Mouse (Mus musculus) myocyte (in vitro differentiated cells): ENCODE data around the gene Pnp. TPM values are rescaled to one million over a fixed set of nuclear protein-coding genes. Genes with fewer than 3 reads are reported as not detected.

Source experiments
- H3K27me3 ChIP-seq: one replicate; pipeline ENCODE4 v1.6.1; 2011; ENCODE audit not compliant: control insufficient read depth, insufficient read depth, insufficient read length
- H3K36me3 ChIP-seq: one replicate; pipeline ENCODE4 v1.6.1; 2011; ENCODE audit not compliant: control insufficient read depth, insufficient read depth
- H3K4me2 ChIP-seq: one replicate; pipeline ENCODE4 v1.6.1; 2011; ENCODE audit warnings: low read depth, control low read depth
- H3K4me3 ChIP-seq: one replicate; pipeline ENCODE4 v1.5.1; 2011; ENCODE audit warnings: mild to moderate bottlenecking, control low read depth, moderate library complexity
- H3K79me2 ChIP-seq: one replicate; pipeline ENCODE4 v1.6.1; 2011; ENCODE audit not compliant: control insufficient read depth, insufficient read depth
- H3ac ChIP-seq: one replicate; pipeline ENCODE4 v1.6.1; 2011; ENCODE audit not compliant: control insufficient read depth, insufficient read length
- CEBPB ChIP-seq: IDR thresholded peaks from 2 replicates; pipeline ENCODE4 v1.6.1; 2011; ENCODE audit warnings: mild to moderate bottlenecking, moderate library complexity; ENCODE audit not compliant: poor library complexity, insufficient read depth, severe bottlenecking
- E2F4 ChIP-seq: IDR thresholded peaks from one replicate; pipeline ENCODE4 v1.6.1; 2011; ENCODE audit warnings: mild to moderate bottlenecking, control low read depth, moderate library complexity; ENCODE audit not compliant: insufficient read depth
- MAX ChIP-seq: IDR thresholded peaks from one replicate; pipeline ENCODE4 v1.6.1; 2011; ENCODE audit warnings: low read depth, mild to moderate bottlenecking, control low read depth
- MYOD1 ChIP-seq, 3 experiments: IDR thresholded peaks; one replicate each; pipeline ENCODE4 v1.6.1; 2011; ENCODE audit warnings: control low read depth in 2 of 3, low read depth in 2 of 3, mild to moderate bottlenecking in 2 of 3, moderate library complexity in 1 of 3; ENCODE audit not compliant: insufficient read length in 2 of 3, control insufficient read depth in 1 of 3
- MYOG ChIP-seq, 3 experiments: IDR thresholded peaks; one replicate each; pipeline ENCODE4 v1.6.1; 2011; ENCODE audit warnings: control low read depth in 2 of 3, low read depth in 2 of 3, mild to moderate bottlenecking in 2 of 3; ENCODE audit not compliant: insufficient read length in 2 of 3, control insufficient read depth in 1 of 3, insufficient read depth in 1 of 3
- POLR2A ChIP-seq: IDR thresholded peaks from one replicate; pipeline ENCODE4 v1.6.1; 2011; ENCODE audit warnings: low read depth, mild to moderate bottlenecking, control low read depth, moderate library complexity; ENCODE audit not compliant: insufficient read length
- POLR2AphosphoS2 ChIP-seq: IDR thresholded peaks from one replicate; pipeline ENCODE4 v1.6.1; 2011; ENCODE audit warnings: low read depth, control low read depth; ENCODE audit not compliant: insufficient read length
- REST ChIP-seq: IDR thresholded peaks from one replicate; pipeline ENCODE4 v1.6.1; 2011; ENCODE audit warnings: mild to moderate bottlenecking, control low read depth, moderate library complexity; ENCODE audit not compliant: insufficient read depth, insufficient read length
- SRF ChIP-seq: IDR thresholded peaks from one replicate; pipeline ENCODE4 v1.6.1; 2011; ENCODE audit warnings: low read depth; ENCODE audit not compliant: control insufficient read depth, insufficient read length
- TCF12 ChIP-seq: IDR thresholded peaks from one replicate; pipeline ENCODE4 v1.6.1; 2011; ENCODE audit warnings: mild to moderate bottlenecking, control low read depth; ENCODE audit not compliant: poor library complexity, insufficient read depth, severe bottlenecking
- TCF3 ChIP-seq: IDR thresholded peaks from one replicate; pipeline ENCODE4 v1.6.1; 2011; ENCODE audit warnings: low read depth, control low read depth; ENCODE audit not compliant: insufficient read length
- USF1 ChIP-seq: IDR thresholded peaks from one replicate; pipeline ENCODE4 v1.6.1; 2011; ENCODE audit warnings: low read depth, mild to moderate bottlenecking, control low read depth, moderate library complexity
- polyA plus RNA-seq: library from polyadenylated mRNA; unstranded; fragments of >200 nt; fragmentation: generic; extraction: Trizol; gene quantifications from one replicate; pipeline ENCODE4 v1.2.1, GENCODE M21; 2012; ENCODE audit warnings: missing spikeins

Pnp gene
- polyA plus RNA-seq, 1 experiment = 20.4 TPM

DNA sequence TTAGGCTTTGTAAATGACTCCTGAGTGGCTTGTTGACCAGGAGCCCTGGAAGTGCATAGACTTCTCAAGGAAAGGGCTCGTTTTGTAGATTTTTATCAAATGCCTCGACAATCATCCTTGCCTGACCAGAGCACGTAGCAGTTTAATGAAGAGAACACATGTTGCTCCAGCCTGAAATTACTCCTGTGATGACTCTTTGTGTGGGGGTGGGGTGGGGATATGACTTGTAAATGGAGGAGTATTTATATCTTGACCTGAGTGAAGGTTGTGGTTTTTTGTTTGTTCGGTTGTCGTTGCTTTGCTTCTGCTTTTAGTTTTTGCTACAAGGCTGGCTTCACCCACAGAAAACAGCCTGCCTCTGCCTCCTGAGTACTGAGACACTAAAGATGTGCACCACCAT lies 51.0 kb downstream of the Pnp start:
- no peaks in the 10 kb centered on the region for H3K79me2 ChIP-seq
- no peak overlapping the region for H3ac ChIP-seq
- no peaks in the 10 kb centered on the region for H3K36me3 ChIP-seq
- no peak overlapping the region for H3K4me3 ChIP-seq
- peak overlapping the region; percentile 15 for H3K4me2 ChIP-seq
- TF ChIP-seq E2F4 = no peak
- TF ChIP-seq USF1 = no peak
- TF ChIP-seq TCF3 = no peak
- no peak for TF ChIP-seq REST
- TF ChIP-seq MAX = no peak
- TF ChIP-seq SRF = no peak
- TF ChIP-seq MYOG (IDR thresholded peaks at IDR 0.05; ENCODE audit: control insufficient read depth in 1 of 3, insufficient read depth in 1 of 3, insufficient read length in 2 of 3, low read depth in 2 of 3) = no peak
- no peak for TF ChIP-seq TCF12
- no peak for TF ChIP-seq MYOD1 (IDR thresholded peaks at IDR 0.05; ENCODE audit: control insufficient read depth in 1 of 3, insufficient read length in 2 of 3, low read depth in 2 of 3)
- no peak for TF ChIP-seq POLR2A
- TF ChIP-seq POLR2AphosphoS2 = no peak
- no peak for TF ChIP-seq CEBPB
- no peaks in the 10 kb centered on the region for H3K27me3 ChIP-seq

DNA sequence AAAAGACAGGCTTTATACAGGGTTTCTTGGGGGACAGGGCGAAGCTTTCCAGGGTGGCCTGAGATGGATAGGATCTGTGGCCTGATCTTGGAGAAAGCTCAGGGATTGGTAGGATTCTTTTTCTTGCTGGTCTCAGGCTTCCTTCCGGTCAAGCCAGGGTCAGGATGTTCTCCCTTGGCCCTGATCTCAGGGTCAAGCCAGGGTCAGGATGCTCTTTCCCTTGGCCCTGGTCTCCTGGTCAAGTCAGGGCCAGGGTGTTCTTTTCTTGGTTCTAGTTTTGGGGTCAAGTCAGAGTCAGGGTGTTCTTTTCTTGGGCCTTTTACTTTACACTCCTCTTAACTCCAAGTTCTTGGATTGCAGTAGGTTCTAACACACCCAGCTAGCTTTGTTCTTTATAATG lies 56.8 kb downstream of the Pnp start:
- TF ChIP-seq MYOG (IDR thresholded peaks at IDR 0.05; ENCODE audit: control insufficient read depth in 1 of 3, insufficient read depth in 1 of 3, insufficient read length in 2 of 3, low read depth in 2 of 3) (no peak), SRF (no peak), TCF3 (no peak), TCF12 (no peak), E2F4 (no peak), POLR2AphosphoS2 (no peak), USF1 (no peak), CEBPB (no peak), MAX (no peak), REST (no peak), POLR2A (no peak), MYOD1 (IDR thresholded peaks at IDR 0.05; ENCODE audit: control insufficient read depth in 1 of 3, insufficient read length in 2 of 3, low read depth in 2 of 3) (no peak)
- no peaks in the 10 kb centered on the region for H3K79me2 ChIP-seq
- no peak overlapping the region for H3K4me3 ChIP-seq
- no peak overlapping the region for H3ac ChIP-seq
- no peaks in the 10 kb centered on the region for H3K36me3 ChIP-seq
- no peaks in the 10 kb centered on the region for H3K27me3 ChIP-seq
- no peak overlapping the region for H3K4me2 ChIP-seq

DNA sequence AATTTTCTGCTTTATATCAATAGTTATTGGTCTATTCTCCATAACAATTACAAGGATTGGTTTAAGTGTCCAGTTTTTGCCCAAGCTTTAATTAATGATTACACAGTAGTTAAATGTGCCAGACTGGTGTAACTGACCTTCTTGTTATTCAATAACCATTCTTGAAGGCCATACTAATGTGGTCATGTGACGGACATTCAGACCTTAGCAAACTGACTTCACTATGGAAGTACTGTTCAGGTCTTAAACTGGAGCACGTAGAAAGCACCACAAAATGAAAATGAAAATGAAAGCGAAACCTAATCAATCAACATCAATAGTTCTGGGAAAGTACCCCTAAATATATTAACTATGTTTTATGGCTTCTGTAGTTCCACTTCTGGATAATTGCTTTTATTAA lies 60.2 kb downstream of the Pnp start:
- Histone ChIP-seq H3ac (no peak overlapping the region), H3K36me3 (no peaks in the 10 kb centered on the region), H3K4me2 (no peak overlapping the region), H3K79me2 (no peaks in the 10 kb centered on the region), H3K27me3 (no peaks in the 10 kb centered on the region), H3K4me3 (no peak overlapping the region)
- TF ChIP-seq CEBPB (no peak), MAX (no peak), MYOG (IDR thresholded peaks at IDR 0.05; ENCODE audit: control insufficient read depth in 1 of 3, insufficient read depth in 1 of 3, insufficient read length in 2 of 3, low read depth in 2 of 3) (no peak), USF1 (no peak)

DNA sequence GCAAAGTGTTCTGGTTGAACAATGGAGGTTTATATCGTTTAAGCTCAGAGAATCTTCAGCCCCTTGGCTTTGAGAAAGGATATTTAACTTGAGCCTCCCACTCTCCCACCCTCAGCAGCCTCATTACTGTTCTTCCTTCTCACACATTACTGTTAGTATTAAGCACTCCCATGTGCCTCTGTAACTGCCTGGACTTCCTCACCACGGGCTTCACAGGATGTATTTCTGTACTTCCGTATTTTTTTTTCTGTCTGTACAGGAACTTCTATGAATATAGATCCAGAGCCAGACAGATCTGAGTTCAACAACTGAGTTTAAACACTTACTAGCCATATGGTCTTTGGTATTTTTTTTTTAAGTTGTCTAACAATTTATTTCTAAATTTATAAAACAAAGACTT lies 66.2 kb downstream of the Pnp start:
- TF ChIP-seq CEBPB = no peak
- TF ChIP-seq REST = no peak

DNA sequence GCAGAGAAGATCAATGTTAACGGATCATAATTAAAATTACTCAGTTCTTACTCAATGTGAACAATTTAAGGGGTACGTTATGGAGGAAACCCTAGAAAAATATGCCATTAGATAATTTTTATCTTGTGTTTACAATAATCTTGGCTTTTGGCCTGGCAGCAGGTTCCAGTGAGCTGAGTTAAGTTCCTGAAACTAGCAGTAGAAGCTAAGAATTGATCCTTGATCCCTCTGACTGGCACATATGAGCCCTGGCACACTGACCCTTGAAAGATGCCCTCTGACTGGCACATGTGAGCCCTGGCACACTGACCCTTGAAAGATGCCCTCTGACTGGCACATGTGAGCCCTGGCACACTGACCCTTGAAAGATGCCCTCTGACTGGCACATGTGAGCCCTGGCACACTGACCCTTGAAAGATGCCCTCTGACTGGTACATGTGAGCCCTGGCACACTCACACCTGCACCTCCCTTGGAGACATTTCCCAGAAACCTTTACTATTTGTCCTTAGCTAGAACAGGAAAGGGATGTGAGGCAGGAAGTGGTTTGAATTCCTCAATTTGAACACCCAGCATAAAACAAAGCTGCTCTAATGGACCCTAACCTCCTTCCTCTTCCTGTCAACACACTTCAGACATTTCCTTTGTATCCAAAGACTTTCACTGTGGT lies 67.3 kb downstream of the Pnp start:
- H3K36me3 ChIP-seq = no peaks in the 10 kb centered on the region
- no peak overlapping the region for H3K4me2 ChIP-seq
- H3K79me2 ChIP-seq = no peaks in the 10 kb centered on the region
- no peak for TF ChIP-seq USF1
- TF ChIP-seq TCF3 = no peak
- TF ChIP-seq E2F4 = no peak
- TF ChIP-seq REST = no peak
- TF ChIP-seq POLR2AphosphoS2 = no peak
- no peak for TF ChIP-seq POLR2A
- TF ChIP-seq MYOD1 (IDR thresholded peaks at IDR 0.05; ENCODE audit: control insufficient read depth in 1 of 3, insufficient read length in 2 of 3, low read depth in 2 of 3) = no peak
- no peaks in the 10 kb centered on the region for H3K27me3 ChIP-seq
- H3K4me3 ChIP-seq = no peak overlapping the region
- H3ac ChIP-seq = no peak overlapping the region

More for the DNA sequence above, 66.2 kb downstream of the Pnp start:
- no peaks in the 10 kb centered on the region for H3K36me3 ChIP-seq
- H3K27me3 ChIP-seq = no peaks in the 10 kb centered on the region
- H3K79me2 ChIP-seq = no peaks in the 10 kb centered on the region
- H3K4me3 ChIP-seq = no peak overlapping the region
- no peak overlapping the region for H3K4me2 ChIP-seq
- no peak overlapping the region for H3ac ChIP-seq
